Comparison of ENCODE assay signal across 9 mouse cellular contexts in genomic region chr8:94908847-94909246, GRCm38 (mm10). TPM values are rescaled to one million over a fixed set of nuclear protein-coding genes. Genes with fewer than 3 reads are reported as not detected.
DNase-seq lines count a peak whose midpoint lies in the region; ATAC-seq and TF ChIP-seq lines count a peak whose summit lies in the region.
"Had no signal": no experiment of that assay in that cellular context is flagged by ENCODE, and none has a peak within 500 bp of the region (broad histone marks: within the 10 kb centered on the region; RNA-seq: fewer than 3 reads in every experiment).

No protein-coding gene starts in this region.

- H3K4me1 ChIP-seq in liver, embryonic 16.5 days (ENCODE audit: control insufficient read depth, low read depth, low read length): peaks cover 12% of the 10 kb centered on the region

- H3K9ac ChIP-seq in liver, embryonic 16.5 days (ENCODE audit: low read depth, low read length): no peak overlapping the region

- no peak overlapping the region for H3K4me3 ChIP-seq in liver, embryonic 16.5 days (ENCODE audit: low read depth, low read length)

- in situ Hi-C loops in Patski (cut with MboI; ENCODE audit: low pct_unique_long_range_greater_than_20kb): loop anchor here (5.0 kb wide), 3 partner anchors 37 to 202 kb away; no protein-coding TSS in a partner anchor

- no peak overlapping the region for H3K4me2 ChIP-seq in liver, embryonic 16.5 days (ENCODE audit: low read depth, low read length)

- H3K9me3 ChIP-seq in liver, embryonic 16.5 days (replicated peaks; ENCODE audit: control insufficient read depth, low read length): no peaks in the 10 kb centered on the region

- no peak overlapping the region for H3K27ac ChIP-seq in liver, embryonic 16.5 days (ENCODE audit: low read length)
- H3K27ac ChIP-seq: macrophage had no signal

- CTCF ChIA-PET in Patski (lab: Charles Lee): interaction anchor here (1.1 to 5.8 kb wide), 3 partner anchors 14 to 41 kb away, joined by 3 to 41 read pairs (median 4); partner anchors contain the start of genes Adgrg5 and Dok4

- 5% methylated on average over 4 of the region's 4 CpGs for WGBS in liver, embryonic 16.5 days (ENCODE audit: insufficient replicate concordance)

- no peaks in the 10 kb centered on the region for H3K27me3 ChIP-seq in Patski
- H3K27me3 ChIP-seq in liver, embryonic 16.5 days (ENCODE audit: control insufficient read depth, insufficient read depth, low read depth, low read length): peaks cover 16% of the 10 kb centered on the region

- POLR2A ChIA-PET in Patski (lab: Charles Lee): interaction anchor here (1.8 kb wide), 1 partner anchor 34 kb away, joined by 11 read pairs; no protein-coding TSS in a partner anchor

- DNase-seq in CD4-positive helper T cell, adult 2 months (ENCODE audit: low read depth, low spot score): peak; percentile 65
- no peak for DNase-seq in Patski (ENCODE audit: low read depth, low spot score)
- peak; percentile 89 to 94 for DNase-seq in cerebellum, postnatal 10 days
- peak; percentile 69 to 78 for DNase-seq in gastrocnemius, postnatal 4 days (ENCODE audit: low spot score in 2 of 2)
- DNase-seq in kidney, postnatal 25 days: peak; percentile 90 to 92
- peak; percentile 63 to 79 for DNase-seq in right cerebral cortex, postnatal 10 days (ENCODE audit: low spot score in 2 of 2)
- peak; percentile 83 for DNase-seq in urinary bladder, postnatal 14 days (ENCODE audit: low spot score)

- TF ChIP-seq CTCF in Patski (IDR thresholded peaks at IDR 0.05): no peak

- H3K36me3 ChIP-seq in liver, embryonic 16.5 days (ENCODE audit: control insufficient read depth, insufficient read depth): no peaks in the 10 kb centered on the region

- peak; percentile 18 for ATAC-seq in Patski
- ATAC-seq in liver, embryonic 16.5 days (ENCODE audit: low read depth): peak; percentile 76

RNA-seq across cellular contexts. Expression of gene Ccdc102a, which starts 9.1 kb away (rescaled TPM):
- 39.7 TPM for polyA plus RNA-seq in Patski (2021)
- 10 to 100 TPM; 23.9 to 24.5 TPM for total RNA-seq in gastrocnemius, postnatal 4 days (2021)
- polyA plus RNA-seq in liver, embryonic 16.5 days (2015; fragmentation: Nextera tagmentation; extraction: Ambion mirVana): 1.4 and 1.6 TPM in 2 replicates

RNA-seq across cellular contexts. Expression of gene Adgrg5, which starts 14.6 kb away (rescaled TPM):
- not detected for polyA plus RNA-seq in Patski (2021)
- total RNA-seq in gastrocnemius, postnatal 4 days (2021): under 1 TPM; 0.15 to 0.18 TPM
- polyA plus RNA-seq in liver, embryonic 16.5 days (2015; fragmentation: Nextera tagmentation; extraction: Ambion mirVana): 0.37 and 0.39 TPM in 2 replicates

RNA-seq across cellular contexts. Expression of gene Dok4, which starts 32.7 kb away (rescaled TPM):
- polyA plus RNA-seq in Patski (2021): 46.4 TPM
- 10 to 100 TPM; 15.7 to 15.9 TPM for total RNA-seq in gastrocnemius, postnatal 4 days (2021)
- polyA plus RNA-seq in liver, embryonic 16.5 days (2015; fragmentation: Nextera tagmentation; extraction: Ambion mirVana): 7.8 and 9.4 TPM in 2 replicates

RNA-seq across cellular contexts. Expression of gene Polr2c, which starts 51.6 kb away (rescaled TPM):
- polyA plus RNA-seq in Patski (2021): 110 TPM
- total RNA-seq in gastrocnemius, postnatal 4 days (2021): 10 to 100 TPM; 48.8 to 54.0 TPM
- polyA plus RNA-seq in liver, embryonic 16.5 days (2015; fragmentation: Nextera tagmentation; extraction: Ambion mirVana): 65.7 and 67.0 TPM in 2 replicates

Comparison
In these comparisons a context has a peak if more than half of its experiments do, and no peak if none do; other contexts are left out.
1. RNA of gene Ccdc102a, which starts 9.1 kb away (polyA plus RNA-seq): 39.7 TPM in Patski (single experiment); 1.4 to 1.6 TPM in liver, embryonic 16.5 days; every median in the first group is over 10 times any median in the second.